Mouse (Mus musculus) neural tube, embryonic 13.5 days (tissue): ENCODE results near the gene Arhgef10l. TPM values are rescaled to one million over a fixed set of nuclear protein-coding genes. Genes with fewer than 3 reads are reported as not detected.

Experiments
- ATAC-seq: fragments of 200-750 bp; cut with Nextera tagmentation; 2 replicates; pipeline ENCODE4 v1.8.0; 2017; ENCODE audit warnings: low read depth, mild to moderate bottlenecking, moderate TSS enrichment, moderate library complexity
- H3K27ac ChIP-seq: fragments of 300-500 bp; sonication (generic); replicated peaks from 2 replicates; pipeline ENCODE4 v1.5.1; 2015; ENCODE audit warnings: moderate library complexity, mild to moderate bottlenecking, inconsistent platforms
- H3K27me3 ChIP-seq: fragments of 300-500 bp; sonication (generic); 2 replicates; pipeline ENCODE4 v1.6.1; 2015; ENCODE audit warnings: mild to moderate bottlenecking, inconsistent platforms
- H3K36me3 ChIP-seq: fragments of 300-500 bp; sonication (generic); 2 replicates; pipeline ENCODE4 v1.6.1; 2015; ENCODE audit warnings: mild to moderate bottlenecking, inconsistent platforms
- H3K4me1 ChIP-seq: fragments of 300-500 bp; sonication (generic); replicated peaks from 2 replicates; pipeline ENCODE4 v1.6.1; 2015; ENCODE audit warnings: inconsistent platforms
- H3K4me2 ChIP-seq: fragments of 300-500 bp; sonication (generic); 2 replicates; pipeline ENCODE4 v1.6.1; 2015; ENCODE audit warnings: inconsistent platforms, mild to moderate bottlenecking, moderate library complexity
- H3K4me3 ChIP-seq: fragments of 300-500 bp; sonication (generic); 2 replicates; pipeline ENCODE4 v1.5.1; 2015; ENCODE audit warnings: mild to moderate bottlenecking, inconsistent platforms
- H3K9ac ChIP-seq: fragments of 300-500 bp; sonication (generic); 2 replicates; pipeline ENCODE4 v1.6.1; 2015; ENCODE audit warnings: moderate library complexity, mild to moderate bottlenecking, inconsistent platforms
- H3K9me3 ChIP-seq: fragments of 300-500 bp; sonication (generic); 2 replicates; pipeline ENCODE4 v1.6.1; 2016; ENCODE audit warnings: inconsistent platforms
- WGBS: fragments of 180-500 bp; shearing (Covaris S2); methylation state at CpG from one replicate; pipeline ENCODE4 v1.1.7; 2015; 5-methylcytosine and 5-hydroxymethylcytosine counted together
- polyA plus RNA-seq: library from polyadenylated mRNA; unstranded; fragments of >200 nt; fragmentation: Nextera tagmentation; extraction: Ambion mirVana; gene quantifications from 2 replicates; pipeline ENCODE4 v1.2.1, GENCODE M21; 2015

Arhgef10l gene
- polyA plus RNA-seq, 1 experiment from 2014 or later, result 28.6 TPM

- no peak for ATAC-seq
- peaks cover 80% of the 10 kb centered on the region for H3K4me1 ChIP-seq
- 88% methylated on average over 5 of the region's 5 CpGs for WGBS
These were observed 27.2 kb downstream of the Arhgef10l start for GRCm38 (mm10) chr4:140638591-140638990.

GRCm38 (mm10) chr4:140637269-140637668 is 28.5 kb downstream of the Arhgef10l start:
- Histone ChIP-seq H3K36me3 (peaks cover 32% of the 10 kb centered on the region), H3K9ac (0 out of 2 replicates have a peak overlapping the region, but pooled peaks have one; percentile 8), H3K27me3 (no peaks in the 10 kb centered on the region), H3K4me1 (peaks cover 84% of the 10 kb centered on the region), H3K4me3 (no peak overlapping the region), H3K4me2 (no peak overlapping the region), H3K27ac (no peak overlapping the region), H3K9me3 (no peaks in the 10 kb centered on the region)
- 80% methylated on average over 8 of the region's 8 CpGs for WGBS
- no peak for ATAC-seq

More at GRCm38 (mm10) chr4:140638591-140638990, 27.2 kb downstream of the Arhgef10l start:
- no peaks in the 10 kb centered on the region for H3K27me3 ChIP-seq
- peaks cover 27% of the 10 kb centered on the region for H3K36me3 ChIP-seq
- no peak overlapping the region for H3K27ac ChIP-seq
- H3K4me2 ChIP-seq, result no peak overlapping the region
- H3K9me3 ChIP-seq, result 0 out of 2 replicates have a peak, but pooled peaks cover 4% of the 10 kb centered on the region
- no peak overlapping the region for H3K4me3 ChIP-seq
- no peak overlapping the region for H3K9ac ChIP-seq

- Histone ChIP-seq H3K27ac (no peak overlapping the region), H3K9ac (no peak overlapping the region), H3K27me3 (no peaks in the 10 kb centered on the region), H3K36me3 (peaks cover 32% of the 10 kb centered on the region), H3K4me2 (no peak overlapping the region), H3K4me1 (peaks cover 84% of the 10 kb centered on the region), H3K9me3 (no peaks in the 10 kb centered on the region), H3K4me3 (no peak overlapping the region)
- no peak for ATAC-seq
- 68% methylated on average over 5 of the region's 5 CpGs for WGBS
These were observed 29.4 kb downstream of the Arhgef10l start for GRCm38 (mm10) chr4:140636312-140636996.

- no peaks in the 10 kb centered on the region for H3K27me3 ChIP-seq
- no peak for ATAC-seq
- H3K4me2 ChIP-seq, result no peak overlapping the region
- H3K4me3 ChIP-seq, result no peak overlapping the region
- no peak overlapping the region for H3K9ac ChIP-seq
- no peak overlapping the region for H3K27ac ChIP-seq
- H3K36me3 ChIP-seq, result peaks cover 27% of the 10 kb centered on the region
- H3K4me1 ChIP-seq, result peaks cover 81% of the 10 kb centered on the region
- WGBS, result 75% methylated on average over 10 of the region's 10 CpGs
- H3K9me3 ChIP-seq, result no peaks in the 10 kb centered on the region
These were observed 30.9 kb downstream of the Arhgef10l start for GRCm38 (mm10) chr4:140634861-140635388.

DNA sequence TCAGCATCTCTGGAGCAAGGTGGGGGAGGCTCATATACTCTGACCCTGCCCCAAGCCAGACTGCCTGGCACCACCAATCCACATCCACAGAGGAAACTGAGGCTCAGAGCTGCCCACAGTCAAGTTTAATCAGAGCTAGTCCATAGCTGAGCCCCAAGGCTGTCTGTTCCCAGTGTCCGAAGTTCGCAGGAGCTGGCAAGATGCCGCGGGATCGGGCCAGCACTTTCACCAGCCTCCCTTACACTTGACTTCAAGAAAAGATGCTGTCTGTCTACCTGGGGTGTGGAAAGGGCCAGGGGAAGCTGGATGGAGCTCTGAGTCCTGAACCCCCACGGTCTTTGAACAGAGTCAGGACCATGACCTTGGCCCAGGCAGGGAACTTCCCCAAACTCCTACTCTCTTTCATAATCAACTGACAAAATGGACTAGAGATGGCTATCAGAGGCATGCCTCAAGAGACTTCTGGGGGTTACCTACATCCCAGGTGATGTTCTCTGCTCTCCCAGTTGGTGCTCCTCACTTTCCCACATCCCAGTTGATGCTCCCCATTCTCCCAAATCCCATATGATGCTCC is 34.4 kb downstream of the Arhgef10l start:
- Histone ChIP-seq H3K4me3 (no peak overlapping the region), H3K4me1 (peaks cover 80% of the 10 kb centered on the region), H3K4me2 (no peak overlapping the region), H3K27me3 (no peaks in the 10 kb centered on the region), H3K27ac (peak overlapping the region; percentile 54), H3K9ac (peak overlapping the region; percentile 38; the same call in 1 of the 2 replicates), H3K9me3 (no peaks in the 10 kb centered on the region), H3K36me3 (peaks cover 20% of the 10 kb centered on the region)
- WGBS, result 89% methylated on average over 6 of the region's 6 CpGs
- no peak for ATAC-seq

- H3K9ac ChIP-seq, result peak overlapping the region; percentile 38; the same call in 1 of the 2 replicates
- peaks cover 22% of the 10 kb centered on the region for H3K36me3 ChIP-seq
- no peak for ATAC-seq
- no peak overlapping the region for H3K4me2 ChIP-seq
- H3K4me3 ChIP-seq, result no peak overlapping the region
- H3K4me1 ChIP-seq, result peaks cover 81% of the 10 kb centered on the region
- no peaks in the 10 kb centered on the region for H3K9me3 ChIP-seq
- no peaks in the 10 kb centered on the region for H3K27me3 ChIP-seq
- H3K27ac ChIP-seq, result peak overlapping the region; percentile 54
- 43% methylated on average over 15 of the region's 15 CpGs for WGBS
These were observed 35.1 kb downstream of the Arhgef10l start for GRCm38 (mm10) chr4:140630651-140631241.

DNA sequence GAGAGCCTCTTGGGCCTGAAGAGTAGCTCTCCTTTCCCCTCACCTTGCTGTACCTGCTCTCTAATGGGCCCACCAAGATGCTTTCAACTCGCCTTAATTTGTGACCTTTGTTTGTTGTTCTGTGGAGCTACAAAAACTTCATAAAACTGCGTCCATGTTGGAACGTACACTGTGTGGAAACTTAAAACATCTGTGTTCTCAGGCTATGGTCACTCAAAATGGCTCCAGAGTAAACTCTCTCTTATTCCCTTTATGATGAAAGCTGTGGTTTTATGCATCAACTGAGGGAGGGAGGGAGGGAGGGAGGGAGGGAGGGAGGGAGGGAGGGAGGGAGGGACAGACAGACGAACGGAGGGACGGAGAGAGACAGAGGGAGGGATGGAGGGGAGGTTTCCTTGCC is 35.7 kb downstream of the Arhgef10l start:
- no peak for ATAC-seq
- peaks cover 81% of the 10 kb centered on the region for H3K4me1 ChIP-seq
- no peak overlapping the region for H3K4me3 ChIP-seq
- no peaks in the 10 kb centered on the region for H3K9me3 ChIP-seq
- peaks cover 26% of the 10 kb centered on the region for H3K36me3 ChIP-seq
- no peak overlapping the region for H3K4me2 ChIP-seq
- no peak overlapping the region for H3K27ac ChIP-seq
- WGBS, result 68% methylated on average over 6 of the region's 6 CpGs
- H3K27me3 ChIP-seq, result no peaks in the 10 kb centered on the region
- H3K9ac ChIP-seq, result no peak overlapping the region

GRCm38 (mm10) chr4:140628971-140629370 is 36.8 kb downstream of the Arhgef10l start:
- H3K36me3 ChIP-seq, result peaks cover 26% of the 10 kb centered on the region
- WGBS, result 64% methylated on average over 4 of the region's 4 CpGs
- H3K27me3 ChIP-seq, result no peaks in the 10 kb centered on the region
- H3K4me1 ChIP-seq, result peaks cover 81% of the 10 kb centered on the region
- ATAC-seq, result no peak
- no peaks in the 10 kb centered on the region for H3K9me3 ChIP-seq
- H3K9ac ChIP-seq, result peak overlapping the region; percentile 56
- peak overlapping the region; percentile 61 for H3K27ac ChIP-seq
- no peak overlapping the region for H3K4me3 ChIP-seq
- no peak overlapping the region for H3K4me2 ChIP-seq

DNA sequence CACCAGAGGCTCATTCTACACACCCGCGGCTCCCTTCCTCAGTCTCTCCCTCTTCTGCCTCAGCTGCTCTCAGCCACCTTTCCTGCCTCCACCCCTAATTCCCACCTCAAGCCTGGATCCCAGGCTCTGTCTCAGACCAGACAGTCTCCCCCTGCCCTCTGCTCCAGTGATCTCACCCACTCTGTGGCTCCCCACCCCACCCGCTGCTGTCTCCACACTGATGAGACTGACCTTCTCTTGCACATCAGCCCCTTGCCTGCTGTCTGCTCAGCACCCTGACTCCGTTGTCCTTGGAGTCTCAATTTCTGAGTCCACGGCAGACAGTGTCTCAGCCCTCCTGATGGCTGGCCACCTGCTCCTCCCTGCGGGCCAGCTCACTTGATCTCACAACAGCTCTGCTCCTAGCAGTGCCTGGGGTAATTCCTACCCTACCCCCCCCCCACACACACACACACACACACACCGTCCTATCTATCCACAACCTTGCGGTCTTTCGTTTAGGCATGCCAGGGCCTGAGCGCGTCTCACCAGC is 37.3 kb downstream of the Arhgef10l start:
- 46% methylated on average over 11 of the region's 11 CpGs for WGBS
- ATAC-seq, result no peak
- peaks cover 21% of the 10 kb centered on the region for H3K36me3 ChIP-seq
- H3K4me2 ChIP-seq, result no peak overlapping the region
- no peaks in the 10 kb centered on the region for H3K27me3 ChIP-seq
- peak overlapping the region; percentile 56 for H3K9ac ChIP-seq
- peaks cover 82% of the 10 kb centered on the region for H3K4me1 ChIP-seq
- H3K9me3 ChIP-seq, result no peaks in the 10 kb centered on the region
- peak overlapping the region; percentile 61 for H3K27ac ChIP-seq
- H3K4me3 ChIP-seq, result no peak overlapping the region

DNA sequence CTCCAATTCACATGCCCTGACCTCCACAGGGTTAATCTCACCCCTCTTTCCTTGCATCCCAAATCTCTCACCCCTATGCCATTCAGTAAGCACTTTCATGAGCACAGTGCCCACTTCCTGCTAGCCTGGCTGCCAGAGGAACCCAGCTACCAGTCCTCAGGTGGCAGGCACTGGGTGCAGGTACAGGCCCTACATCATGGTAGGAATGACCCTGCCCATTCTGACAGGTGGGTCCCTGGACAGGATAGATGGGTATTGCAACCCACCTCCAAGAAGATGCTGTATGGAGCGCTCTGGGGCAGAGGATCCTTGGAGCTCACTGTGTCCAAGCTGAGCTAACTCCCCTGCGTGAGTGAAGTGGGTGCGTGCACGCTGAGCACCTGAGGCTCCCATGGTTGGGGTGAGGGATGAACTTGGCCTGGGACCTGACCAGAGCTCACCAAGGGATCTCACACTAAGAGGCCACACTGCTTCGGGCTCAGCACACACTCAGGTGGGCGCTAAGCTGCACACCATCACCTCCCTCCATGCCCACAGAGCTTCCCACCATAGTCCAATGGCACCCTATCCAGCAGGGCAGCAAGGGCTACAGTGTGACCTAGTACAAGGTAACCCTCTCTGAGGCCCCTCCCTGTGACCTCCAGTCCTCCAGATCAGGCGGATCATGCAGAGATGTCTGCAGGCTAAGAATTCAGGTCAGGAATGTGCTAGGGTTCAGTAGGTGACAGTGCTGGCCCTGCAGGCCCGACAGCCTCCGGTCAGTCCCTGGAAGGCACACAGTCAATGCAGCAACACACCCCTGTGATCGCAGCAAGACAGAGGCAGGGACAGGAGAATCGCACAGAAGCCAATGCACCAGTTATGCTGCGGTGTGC is 39.9 kb downstream of the Arhgef10l start:
- H3K9ac ChIP-seq, result no peak overlapping the region

GRCm38 (mm10) chr4:140624468-140625176 is 41.2 kb downstream of the Arhgef10l start:
- 3% methylated on average over 11 of the region's 12 CpGs for WGBS
- ATAC-seq, result peak; percentile 88
- Histone ChIP-seq H3K4me1 (peaks cover 76% of the 10 kb centered on the region), H3K4me2 (peak overlapping the region; percentile 41), H3K27ac (peak overlapping the region; percentile 93), H3K27me3 (no peaks in the 10 kb centered on the region), H3K9ac (peak overlapping the region; percentile 56), H3K36me3 (0 out of 2 replicates have a peak, but pooled peaks cover 13% of the 10 kb centered on the region), H3K4me3 (0 out of 2 replicates have a peak overlapping the region, but pooled peaks have one; percentile 6), H3K9me3 (no peaks in the 10 kb centered on the region)

More for the DNA sequence above, 39.9 kb downstream of the Arhgef10l start:
- Histone ChIP-seq H3K4me2 (no peak overlapping the region), H3K27me3 (no peaks in the 10 kb centered on the region), H3K27ac (peak overlapping the region; percentile 93), H3K4me1 (peaks cover 80% of the 10 kb centered on the region), H3K36me3 (0 out of 2 replicates have a peak, but pooled peaks cover 13% of the 10 kb centered on the region), H3K9me3 (no peaks in the 10 kb centered on the region), H3K4me3 (no peak overlapping the region)
- 75% methylated on average over 12 of the region's 12 CpGs for WGBS
- no peak for ATAC-seq
